Mouse (Mus musculus) liver, postnatal 0 days (tissue): Measurements from ENCODE around the gene Slc40a1.

Experiments used
- CTCF ChIP-seq: sonication (generic); IDR thresholded peaks from 2 replicates; pipeline ENCODE4 v1.5.1; 2016; ENCODE audit warnings: antibody characterized with exemption, low read depth
- EP300 ChIP-seq: IDR thresholded peaks from 2 replicates; pipeline ENCODE4 v1.6.1; 2016; ENCODE audit warnings: antibody characterized with exemption, low read depth, mild to moderate bottlenecking

DNA sequence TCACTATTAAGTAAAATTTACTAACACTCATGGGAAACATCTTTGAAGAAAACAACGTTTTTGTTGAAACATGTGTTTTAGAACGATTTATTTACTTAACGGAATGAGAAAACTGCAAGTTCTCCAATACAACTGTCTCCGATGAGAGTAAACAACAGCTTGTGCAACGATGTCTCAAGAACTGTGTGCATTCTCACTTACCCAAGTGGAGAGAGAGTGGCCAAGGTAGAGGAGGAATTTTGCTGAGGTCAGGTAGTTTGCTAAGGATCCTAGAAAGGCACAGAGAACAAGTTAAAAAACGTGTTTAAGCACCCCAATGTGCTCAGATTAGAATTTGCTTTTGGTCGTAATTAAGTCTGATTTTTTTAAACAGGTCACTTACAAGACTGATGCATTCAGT, 1.8 kb downstream of the Slc40a1 start:
- no peak for TF ChIP-seq CTCF
- TF ChIP-seq EP300, result no peak
